Mouse (Mus musculus): Measurements from ENCODE around the gene Rflna. TPM values are rescaled to one million over a fixed set of nuclear protein-coding genes. Genes with fewer than 3 reads are reported as not detected.

Rflna gene
- total and polyA plus RNA-seq, 3 experiments = not detected

GRCm38 (mm10) chr5:125028371-125028770, 25.4 kb downstream of the Rflna start:
- TF ChIP-seq UBTF (IDR thresholded peaks at IDR 0.05; ENCODE audit: borderline replicate concordance, insufficient read depth, low read depth, low read length) (no peak), GATA1 (IDR thresholded peaks at IDR 0.05; ENCODE audit: low read depth, low read length) (no peak), EP300 (IDR thresholded peaks at IDR 0.05; ENCODE audit: low read depth in 1 of 2, low read length in 2 of 2) (no peak), NELFE (IDR thresholded peaks at IDR 0.05; ENCODE audit: low read depth, low read length) (no peak)
- Histone ChIP-seq H3K9me3 (replicated peaks; ENCODE audit: insufficient read depth, low read length) (no peaks in the 10 kb centered on the region), H3K36me3 (ENCODE audit: control insufficient read depth in 1 of 2, insufficient read depth in 2 of 2, low read length in 2 of 2) (no peaks in the 10 kb centered on the region), H3K79me2 (ENCODE audit: control insufficient read depth, insufficient read depth, low read length, poor library complexity) (no peaks in the 10 kb centered on the region), H3K4me3 (ENCODE audit: control insufficient read depth in 1 of 2, insufficient read depth in 1 of 2, low read depth in 2 of 2, low read length in 2 of 2) (no peak overlapping the region), H3K9ac (ENCODE audit: control insufficient read depth, low read depth, low read length, poor library complexity, severe bottlenecking) (no peak overlapping the region), H3K27me3 (ENCODE audit: control insufficient read depth in 1 of 2, insufficient read depth in 2 of 2, low read length in 2 of 2) (no peaks in the 10 kb centered on the region), H3K4me1 (ENCODE audit: control insufficient read depth in 1 of 2, insufficient read depth in 2 of 2, low read length in 2 of 2) (no peaks in the 10 kb centered on the region), H3K27ac (ENCODE audit: control insufficient read depth, low read depth, low read length) (no peak overlapping the region)
- no peak for DNase-seq (ENCODE audit: low read depth, low spot score)

- Histone ChIP-seq H3K9me3 (replicated peaks; ENCODE audit: insufficient read depth, low read length) (no peaks in the 10 kb centered on the region), H3K4me3 (ENCODE audit: control insufficient read depth in 1 of 2, insufficient read depth in 1 of 2, low read depth in 2 of 2, low read length in 2 of 2) (no peak overlapping the region), H3K36me3 (ENCODE audit: control insufficient read depth in 1 of 2, insufficient read depth in 2 of 2, low read length in 2 of 2) (no peaks in the 10 kb centered on the region)
Observed at GRCm38 (mm10) chr5:125028911-125029310, 25.9 kb downstream of the Rflna start.

GRCm38 (mm10) chr5:125036483-125036882, 33.5 kb downstream of the Rflna start:
- TF ChIP-seq TAL1 (IDR thresholded peaks at IDR 0.05; ENCODE audit: low read length) (no peak), CHD1 (IDR thresholded peaks at IDR 0.05; ENCODE audit: low read depth, low read length) (no peak), SIN3A (IDR thresholded peaks at IDR 0.05; ENCODE audit: low read length) (no peak), EP300 (IDR thresholded peaks at IDR 0.05; ENCODE audit: low read depth in 1 of 2, low read length in 2 of 2) (no peak), MYC (IDR thresholded peaks at IDR 0.05; ENCODE audit: low read depth, low read length) (no peak), GABPA (IDR thresholded peaks at IDR 0.05; ENCODE audit: low read depth, low read length) (no peak), MXI1 (IDR thresholded peaks at IDR 0.05; ENCODE audit: low read depth, low read length) (no peak), MAZ (IDR thresholded peaks at IDR 0.05; ENCODE audit: low read depth, low read length) (no peak), SMC3 (IDR thresholded peaks at IDR 0.05; ENCODE audit: low read depth, low read length) (no peak), MAX (IDR thresholded peaks at IDR 0.05; ENCODE audit: low read length) (no peak), CHD2 (IDR thresholded peaks at IDR 0.05; ENCODE audit: low read length) (no peak), MYB (IDR thresholded peaks at IDR 0.05; ENCODE audit: low read depth, low read length) (no peak)
- Histone ChIP-seq H3K9me3 (replicated peaks; ENCODE audit: insufficient read depth, low read length) (no peaks in the 10 kb centered on the region), H3K36me3 (ENCODE audit: control insufficient read depth in 1 of 2, insufficient read depth in 2 of 2, low read length in 2 of 2) (no peaks in the 10 kb centered on the region; a peak in 1 of 4 replicates), H3K27me3 (ENCODE audit: control insufficient read depth in 1 of 2, insufficient read depth in 2 of 2, low read length in 2 of 2) (no peaks in the 10 kb centered on the region), H3K4me3 (ENCODE audit: control insufficient read depth in 1 of 2, insufficient read depth in 1 of 2, low read depth in 2 of 2, low read length in 2 of 2) (no peak overlapping the region), H3K9ac (ENCODE audit: control insufficient read depth, low read depth, low read length, poor library complexity, severe bottlenecking) (no peak overlapping the region), H3K27ac (ENCODE audit: control insufficient read depth, low read depth, low read length) (no peak overlapping the region), H3K4me1 (ENCODE audit: control insufficient read depth in 1 of 2, insufficient read depth in 2 of 2, low read length in 2 of 2) (no peaks in the 10 kb centered on the region), H3K79me2 (ENCODE audit: control insufficient read depth, insufficient read depth, low read length, poor library complexity) (no peaks in the 10 kb centered on the region)
- DNase-seq (ENCODE audit: low read depth, low spot score) = no peak

More at GRCm38 (mm10) chr5:125028911-125029310, 25.9 kb downstream of the Rflna start:
- Histone ChIP-seq H3K4me1 (ENCODE audit: control insufficient read depth in 1 of 2, insufficient read depth in 2 of 2, low read length in 2 of 2) (no peaks in the 10 kb centered on the region), H3K27ac (ENCODE audit: control insufficient read depth, low read depth, low read length) (no peak overlapping the region), H3K9ac (ENCODE audit: control insufficient read depth, low read depth, low read length, poor library complexity, severe bottlenecking) (no peak overlapping the region), H3K79me2 (ENCODE audit: control insufficient read depth, insufficient read depth, low read length, poor library complexity) (no peaks in the 10 kb centered on the region), H3K27me3 (ENCODE audit: control insufficient read depth in 1 of 2, insufficient read depth in 2 of 2, low read length in 2 of 2) (no peaks in the 10 kb centered on the region)
- no peak for DNase-seq (ENCODE audit: low read depth, low spot score)
- TF ChIP-seq MAFK (IDR thresholded peaks at IDR 0.05; ENCODE audit: borderline replicate concordance, low read depth, low read length) (no peak), ELF1 (IDR thresholded peaks at IDR 0.05; ENCODE audit: low read depth, low read length) (no peak), NRF1 (IDR thresholded peaks at IDR 0.05; ENCODE audit: insufficient read depth, low read depth, low read length, poor library complexity, severe bottlenecking) (no peak), RAD21 (IDR thresholded peaks at IDR 0.05; ENCODE audit: low read depth, low read length) (no peak)

Measured in MEL (cell line).